Mouse (Mus musculus) spleen, adult 12 weeks (tissue): ENCODE data around the gene Ptprt.

Source experiments
- DNase-seq: peaks from one replicate; pipeline ENCODE4 v3.0.0; 2022; ENCODE audit warnings: low spot score

Ptprt gene

GRCm38 (mm10) chr2:162409245-162409644 lies 251.7 kb downstream of the Ptprt start:
- no peak for DNase-seq

- DNase-seq: no peak
These were observed 259.4 kb downstream of the Ptprt start for GRCm38 (mm10) chr2:162401316-162402100.

GRCm38 (mm10) chr2:162394601-162395000 lies 266.3 kb downstream of the Ptprt start:
- DNase-seq: no peak

GRCm38 (mm10) chr2:162391834-162392233 lies 269.1 kb downstream of the Ptprt start:
- no peak for DNase-seq

- no peak for DNase-seq
These were observed 283.6 kb downstream of the Ptprt start for GRCm38 (mm10) chr2:162377309-162377708.

- no peak for DNase-seq
These were observed 311.9 kb downstream of the Ptprt start for GRCm38 (mm10) chr2:162349047-162349446.

- no peak for DNase-seq
These were observed 319.1 kb downstream of the Ptprt start for GRCm38 (mm10) chr2:162341846-162342245.

- DNase-seq: no peak
These were observed 320.7 kb downstream of the Ptprt start for GRCm38 (mm10) chr2:162340231-162340630.

- DNase-seq: no peak
These were observed 328.8 kb downstream of the Ptprt start for GRCm38 (mm10) chr2:162332066-162332683.

- no peak for DNase-seq
These were observed 331.5 kb downstream of the Ptprt start for GRCm38 (mm10) chr2:162329430-162329829.

- no peak for DNase-seq
These were observed 338.5 kb downstream of the Ptprt start for GRCm38 (mm10) chr2:162322411-162322810.

GRCm38 (mm10) chr2:162307996-162308395 lies 353.0 kb downstream of the Ptprt start:
- DNase-seq: no peak

GRCm38 (mm10) chr2:162294070-162294469 lies 366.9 kb downstream of the Ptprt start:
- DNase-seq: no peak

GRCm38 (mm10) chr2:162282606-162283005 lies 378.3 kb downstream of the Ptprt start:
- DNase-seq: no peak

GRCm38 (mm10) chr2:162282121-162282520 lies 378.8 kb downstream of the Ptprt start:
- no peak for DNase-seq

GRCm38 (mm10) chr2:162273826-162274225 lies 387.1 kb downstream of the Ptprt start:
- no peak for DNase-seq

- no peak for DNase-seq
These were observed 409.7 kb downstream of the Ptprt start for GRCm38 (mm10) chr2:162251272-162251671.

GRCm38 (mm10) chr2:162248296-162248695 lies 412.7 kb downstream of the Ptprt start:
- DNase-seq: no peak

GRCm38 (mm10) chr2:162222476-162222875 lies 438.5 kb downstream of the Ptprt start:
- no peak for DNase-seq

GRCm38 (mm10) chr2:162220586-162220985 lies 440.4 kb downstream of the Ptprt start:
- DNase-seq: no peak

- no peak for DNase-seq
These were observed 441.4 kb downstream of the Ptprt start for GRCm38 (mm10) chr2:162219507-162219906.

- DNase-seq: no peak
These were observed 443.1 kb downstream of the Ptprt start for GRCm38 (mm10) chr2:162217896-162218295.

GRCm38 (mm10) chr2:162212397-162212796 lies 448.6 kb downstream of the Ptprt start:
- DNase-seq: no peak

GRCm38 (mm10) chr2:162210564-162210963 lies 450.4 kb downstream of the Ptprt start:
- no peak for DNase-seq
